Mouse (Mus musculus): ENCODE results near the gene Snrnp70.
A peak's percentile ranks its signal among the peaks of the same experiment; 100 is the strongest.

- 0 out of 2 replicates have a peak, but pooled peaks have one; percentile 21 for TF ChIP-seq CTCF (IDR thresholded peaks at IDR 0.05; ENCODE audit: extremely low read depth, insufficient read depth, low read length)
- TF ChIP-seq POLR2A (IDR thresholded peaks at IDR 0.05; ENCODE audit: extremely low read depth, insufficient read depth, low read length) = no peak
Measured at GRCm38 (mm10) chr7:45343543-45343942, 52.0 kb downstream of the Snrnp70 start.

Measured in cortical plate, adult 2 months (tissue).